Mouse (Mus musculus) liver, embryonic 16.5 days (tissue): ENCODE results near the gene 9330159F19Rik. TPM values are rescaled to one million over a fixed set of nuclear protein-coding genes. Genes with fewer than 3 reads are reported as not detected.

Experiments used
- ATAC-seq: fragments of 200-750 bp; cut with Nextera tagmentation; 2 replicates; pipeline ENCODE4 v1.8.0; 2017; ENCODE audit warnings: low read depth, mild to moderate bottlenecking, moderate number of reproducible peaks, moderate library complexity
- H3K27ac ChIP-seq: fragments of 300-500 bp; sonication (generic); 2 replicates; pipeline ENCODE4 v1.5.1; 2014; ENCODE audit warnings: mild to moderate bottlenecking, low read length
- H3K27me3 ChIP-seq: fragments of 300-500 bp; sonication (generic); 2 replicates; pipeline ENCODE4 v1.6.1; 2014; ENCODE audit warnings: low read depth, low read length, mixed read lengths; ENCODE audit not compliant: control insufficient read depth, insufficient read depth
- H3K36me3 ChIP-seq: fragments of 300-500 bp; sonication (generic); 2 replicates; pipeline ENCODE4 v1.6.1; 2014; ENCODE audit warnings: mild to moderate bottlenecking; ENCODE audit not compliant: control insufficient read depth, insufficient read depth
- H3K4me1 ChIP-seq: fragments of 300-500 bp; sonication (generic); 2 replicates; pipeline ENCODE4 v1.6.1; 2014; ENCODE audit warnings: low read depth, low read length, mixed read lengths; ENCODE audit not compliant: control insufficient read depth
- H3K4me2 ChIP-seq: fragments of 300-500 bp; sonication (generic); 2 replicates; pipeline ENCODE4 v1.6.1; 2014; ENCODE audit warnings: low read depth, low read length, mixed read lengths
- H3K4me3 ChIP-seq: fragments of 300-500 bp; sonication (generic); 2 replicates; pipeline ENCODE4 v1.5.1; 2014; ENCODE audit warnings: low read depth, mild to moderate bottlenecking, low read length
- H3K9ac ChIP-seq: fragments of 300-500 bp; sonication (generic); 2 replicates; pipeline ENCODE4 v1.6.1; 2014; ENCODE audit warnings: low read depth, low read length
- H3K9me3 ChIP-seq: fragments of 300-500 bp; sonication (generic); replicated peaks from 2 replicates; pipeline ENCODE4 v1.6.1; 2016; ENCODE audit warnings: low read length; ENCODE audit not compliant: control insufficient read depth
- WGBS: fragments of 180-500 bp; shearing (Covaris S2); extraction: QIAGEN DNeasy Blood & Tissue Kit; methylation state at CpG from one replicate; pipeline ENCODE4 v1.1.7; 2014; ENCODE audit not compliant: insufficient replicate concordance; 5-methylcytosine and 5-hydroxymethylcytosine counted together
- polyA plus RNA-seq: library from polyadenylated mRNA; unstranded; fragments of >200 nt; fragmentation: Nextera tagmentation; extraction: Ambion mirVana; gene quantifications from 2 replicates; pipeline ENCODE4 v1.2.1, GENCODE M21; 2015

Gene 9330159F19Rik
- polyA plus RNA-seq, 1 experiment from 2014 or later = 0.04 TPM

- WGBS = 71% methylated on average over 4 of the region's 4 CpGs
Observed at GRCm38 (mm10) chr10:29225329-29225728, 13.9 kb downstream of the 9330159F19Rik start.

GRCm38 (mm10) chr10:29231208-29231607 lies 19.8 kb downstream of the 9330159F19Rik start:
- 58% methylated on average over 2 of the region's 2 CpGs for WGBS

More at GRCm38 (mm10) chr10:29225329-29225728, 13.9 kb downstream of the 9330159F19Rik start:
- Histone ChIP-seq H3K4me3 (no peak overlapping the region), H3K9ac (no peak overlapping the region), H3K36me3 (no peaks in the 10 kb centered on the region), H3K27me3 (no peaks in the 10 kb centered on the region), H3K4me2 (no peak overlapping the region), H3K9me3 (no peaks in the 10 kb centered on the region), H3K4me1 (no peaks in the 10 kb centered on the region), H3K27ac (no peak overlapping the region)
- ATAC-seq = no peak

More at GRCm38 (mm10) chr10:29231208-29231607, 19.8 kb downstream of the 9330159F19Rik start:
- Histone ChIP-seq H3K9me3 (no peaks in the 10 kb centered on the region), H3K27ac (no peak overlapping the region), H3K9ac (no peak overlapping the region), H3K4me2 (no peak overlapping the region), H3K36me3 (no peaks in the 10 kb centered on the region), H3K4me1 (no peaks in the 10 kb centered on the region), H3K4me3 (no peak overlapping the region), H3K27me3 (no peaks in the 10 kb centered on the region)
- no peak for ATAC-seq

Other genes with a start within 250 kb of the 9330159F19Rik start
- gene 2310057J18Rik, start 225.3 kb upstream of the 9330159F19Rik start, polyA plus RNA-seq = not detected in 2 replicates
- gene Soga3, start 67.8 kb upstream of the 9330159F19Rik start, polyA plus RNA-seq = 0.17 TPM in 1 of 2 replicates, not detected in the other
- not detected in 2 replicates for gene Gm49353, start 12.7 kb upstream of the 9330159F19Rik start, polyA plus RNA-seq
- 18.7 and 19.0 TPM in 2 replicates for gene Echdc1, start 101.6 kb downstream of the 9330159F19Rik start, polyA plus RNA-seq
- 14.8 and 15.8 TPM in 2 replicates for gene Rnf146, start 150.8 kb downstream of the 9330159F19Rik start, polyA plus RNA-seq